Mouse (Mus musculus) limb, embryonic 11.5 days (tissue): Measurements from ENCODE around the gene Mup21. TPM values are rescaled to one million over a fixed set of nuclear protein-coding genes. Genes with fewer than 3 reads are reported as not detected.
A peak's percentile ranks its signal among the peaks of the same experiment; 100 is the strongest.
"Not testable (repeated sequence)": the region's sequence is repeated elsewhere in the genome, so short reads cannot be mapped to it uniquely, and the experiment has no call there.

Source experiments
- ATAC-seq: fragments of 200-750 bp; cut with Nextera tagmentation; 2 replicates; pipeline ENCODE4 v1.8.0; 2017; ENCODE audit warnings: low read depth; ENCODE audit not compliant: insufficient number of reproducible peaks, low FRiP score, low TSS enrichment
- DNase-seq: peaks from one replicate; pipeline ENCODE4 v3.0.0-alpha.2; 2015; ENCODE audit warnings: low spot score
- H3K27ac ChIP-seq: fragments of 300-500 bp; sonication (generic); replicated peaks from 2 replicates; pipeline ENCODE4 v1.5.1; 2014; ENCODE audit warnings: low read depth, mild to moderate bottlenecking, low read length
- H3K27me3 ChIP-seq: fragments of 300-500 bp; sonication (generic); 2 replicates; pipeline ENCODE4 v1.6.1; 2014; ENCODE audit warnings: mild to moderate bottlenecking, low read length, mixed read lengths; ENCODE audit not compliant: control insufficient read depth, insufficient read depth
- H3K36me3 ChIP-seq: fragments of 300-500 bp; sonication (generic); 2 replicates; pipeline ENCODE4 v1.6.1; 2014; ENCODE audit warnings: mild to moderate bottlenecking, low read length, moderate library complexity, mixed read lengths; ENCODE audit not compliant: control insufficient read depth, insufficient read depth
- H3K4me1 ChIP-seq: fragments of 300-500 bp; sonication (generic); 2 replicates; pipeline ENCODE4 v1.6.1; 2014; ENCODE audit warnings: low read length, mixed read lengths; ENCODE audit not compliant: control insufficient read depth, insufficient read depth
- H3K4me2 ChIP-seq: fragments of 300-500 bp; sonication (generic); 2 replicates; pipeline ENCODE4 v1.6.1; 2014; ENCODE audit warnings: low read depth, mild to moderate bottlenecking, moderate library complexity; ENCODE audit not compliant: severe bottlenecking
- H3K4me3 ChIP-seq: fragments of 300-500 bp; sonication (generic); 2 replicates; pipeline ENCODE4 v1.5.1; 2014; ENCODE audit warnings: low read depth, low read length
- H3K9ac ChIP-seq: fragments of 300-500 bp; sonication (generic); 2 replicates; pipeline ENCODE4 v1.6.1; 2014; ENCODE audit warnings: mild to moderate bottlenecking, low read length
- H3K9me3 ChIP-seq: fragments of 300-500 bp; sonication (generic); 2 replicates; pipeline ENCODE4 v1.6.1; 2016; ENCODE audit warnings: low read length; ENCODE audit not compliant: control insufficient read depth
- whole genome bisulfite sequencing: fragments of 180-500 bp; shearing (Covaris S2); extraction: QIAGEN DNeasy Blood & Tissue Kit; methylation state at CpG from one replicate; pipeline ENCODE4 v1.1.7; 2014; 5-methylcytosine and 5-hydroxymethylcytosine counted together
- polyA plus RNA-seq: library from polyadenylated mRNA; unstranded; fragments of >200 nt; fragmentation: Nextera tagmentation; extraction: Ambion mirVana; gene quantifications from 2 replicates; pipeline ENCODE4 v1.2.1, GENCODE M21; 2014

The Mup21 gene
- not detected in 2 replicates for polyA plus RNA-seq

DNA sequence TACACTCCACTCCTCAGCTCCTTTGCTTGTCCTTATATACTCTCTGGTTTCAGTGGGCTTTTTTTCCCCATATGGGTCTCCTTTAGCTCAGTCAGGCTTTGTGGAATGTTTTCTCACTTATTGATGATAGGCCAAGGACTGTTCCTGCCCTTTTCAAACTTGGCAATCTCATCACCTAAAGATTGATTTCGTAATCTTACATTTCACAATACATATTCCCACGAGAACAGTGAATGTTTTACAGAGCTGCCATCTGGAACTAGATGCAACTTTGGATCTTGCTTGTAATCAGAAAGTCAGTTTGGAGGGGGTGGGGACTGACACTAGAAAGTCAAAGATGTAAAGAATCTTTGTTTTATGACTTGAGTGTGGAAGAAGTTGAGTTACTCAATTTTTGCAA is at the start of gene Mup21:
Gene Mup21, minus strand, starts transcription at position 53 of the 400 bp plus-strand sequence.
- Histone ChIP-seq H3K4me3 (no peak within 1 kb of the TSS), H3K36me3 (no peaks in the 10 kb centered on the region), H3K4me1 (no peaks in the 10 kb centered on the region), H3K4me2 (no peak within 1 kb of the TSS), H3K9me3 (no peaks in the 10 kb centered on the region), H3K27me3 (no peaks in the 10 kb centered on the region), H3K27ac (no peak within 1 kb of the TSS), H3K9ac (no peak within 1 kb of the TSS)
- no peak for ATAC-seq
- WGBS, result 84% methylated on average over 2 of the region's 2 CpGs
- no peak for DNase-seq

DNA sequence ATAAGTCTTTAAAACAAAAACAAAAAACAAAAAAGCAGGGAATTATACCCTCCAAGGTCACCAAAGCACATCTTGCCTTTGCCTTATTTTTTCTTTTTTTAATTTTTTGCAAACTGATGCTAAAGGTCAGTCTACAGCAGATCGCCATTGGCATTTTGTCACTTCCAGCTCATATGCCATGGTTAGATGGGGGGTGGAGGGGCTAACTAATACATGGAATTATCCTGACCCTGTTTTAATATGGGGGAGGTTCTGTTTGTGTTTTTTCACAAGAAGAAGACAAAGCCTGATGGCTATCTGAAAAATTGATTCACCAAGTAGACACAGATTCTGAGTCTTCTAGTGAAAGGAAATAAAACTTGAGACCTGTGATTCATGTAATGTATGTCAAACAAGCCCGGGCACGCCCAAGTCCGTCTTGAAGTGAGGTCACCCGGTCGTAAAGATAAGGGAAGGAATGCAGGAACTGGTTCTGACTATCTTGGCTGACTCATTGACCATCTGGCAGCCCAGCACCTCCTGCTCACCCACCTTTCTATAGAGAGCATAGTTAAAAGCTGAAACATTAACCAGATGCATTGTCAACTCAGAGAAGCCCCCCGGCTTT is 49.4 kb upstream of the Mup21 start:
- Histone ChIP-seq H3K9me3 (no peaks in the 10 kb centered on the region), H3K4me2 (no peak overlapping the region), H3K4me3 (no peak overlapping the region), H3K27ac (no peak overlapping the region), H3K4me1 (no peaks in the 10 kb centered on the region), H3K36me3 (peaks cover 23% of the 10 kb centered on the region), H3K27me3 (no peaks in the 10 kb centered on the region), H3K9ac (no peak overlapping the region)
- DNase-seq (no peak), ATAC-seq (no peak)
- 79% methylated on average over 7 of the region's 7 CpGs for WGBS

DNA sequence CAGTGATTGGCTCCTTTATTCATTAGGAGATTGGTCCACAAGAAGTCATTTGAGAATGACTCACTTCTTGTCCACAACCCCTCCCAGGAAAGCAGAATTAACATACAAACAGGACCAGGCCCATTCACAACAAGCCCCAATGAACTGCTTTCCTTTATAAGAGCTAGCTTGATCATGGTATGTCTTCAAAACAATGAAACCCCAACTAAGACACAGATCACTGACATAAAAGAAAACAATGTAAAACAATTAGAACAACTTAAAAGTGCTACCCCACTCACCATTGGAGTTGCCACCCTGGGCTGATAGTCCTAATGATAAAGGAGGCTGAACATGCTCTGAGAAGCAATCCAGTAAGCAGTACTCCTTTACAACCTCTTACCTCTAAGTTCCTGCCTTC is 38.1 kb upstream of the Mup21 start:
- no peak overlapping the region for H3K27ac ChIP-seq
- H3K4me1 ChIP-seq, result no peaks in the 10 kb centered on the region
- ATAC-seq (no peak), DNase-seq (no peak)
- H3K9me3 ChIP-seq, result peaks cover 30% of the 10 kb centered on the region
- no peak overlapping the region for H3K4me3 ChIP-seq
- H3K27me3 ChIP-seq, result no peaks in the 10 kb centered on the region
- H3K4me2 ChIP-seq, result no peak overlapping the region
- no peak overlapping the region for H3K9ac ChIP-seq
- H3K36me3 ChIP-seq, result peaks cover 38% of the 10 kb centered on the region

DNA sequence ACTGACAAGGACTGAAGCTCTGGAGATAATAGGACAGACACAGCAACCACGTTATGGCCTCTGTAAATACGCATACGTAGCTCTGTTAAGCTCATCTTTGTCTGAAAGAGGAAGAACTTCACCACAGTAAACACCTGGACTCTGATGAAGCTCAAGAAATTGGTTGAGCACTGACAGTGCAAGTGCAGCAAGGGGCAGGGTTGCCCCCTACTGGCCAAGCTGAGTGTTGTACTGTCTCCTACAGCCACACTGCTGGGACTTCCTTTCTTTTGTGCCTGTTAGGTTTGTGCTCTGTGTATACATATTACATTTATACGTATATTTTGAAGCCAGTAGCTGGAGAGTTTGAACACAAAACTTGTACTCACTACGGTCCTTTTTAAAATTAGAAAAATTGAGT is 26.6 kb upstream of the Mup21 start:
- Histone ChIP-seq H3K27me3 (no peaks in the 10 kb centered on the region), H3K4me3 (no peak overlapping the region), H3K4me2 (no peak overlapping the region), H3K9me3 (no peaks in the 10 kb centered on the region), H3K27ac (no peak overlapping the region), H3K9ac (no peak overlapping the region), H3K36me3 (no peaks in the 10 kb centered on the region), H3K4me1 (no peaks in the 10 kb centered on the region)
- ATAC-seq, result no peak
- peak; percentile 33 for DNase-seq
- 41% methylated on average over 5 of the region's 5 CpGs for WGBS

DNA sequence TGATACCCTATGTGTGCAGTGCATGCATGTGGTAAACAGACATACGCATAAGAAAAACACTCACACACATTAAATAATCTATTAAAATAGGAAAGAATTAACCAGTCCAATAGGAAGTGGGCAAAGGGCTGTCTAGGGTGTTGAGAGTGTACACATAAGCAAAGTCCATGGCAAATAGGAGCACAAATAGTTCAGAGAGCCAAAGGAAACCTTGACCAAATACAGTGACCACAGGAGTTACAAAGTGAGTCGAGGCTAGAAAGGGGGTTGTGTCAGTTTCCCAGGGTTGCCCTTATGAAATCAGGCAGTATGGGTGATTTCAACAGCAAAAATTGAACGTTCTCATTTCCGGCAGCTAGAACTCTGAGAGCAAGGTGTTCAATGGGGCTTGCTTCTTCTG is 23.8 kb upstream of the Mup21 start:
- Histone ChIP-seq H3K4me2 (no peak overlapping the region), H3K27me3 (no peaks in the 10 kb centered on the region), H3K4me1 (no peaks in the 10 kb centered on the region), H3K9ac (no peak overlapping the region), H3K9me3 (no peaks in the 10 kb centered on the region), H3K27ac (no peak overlapping the region), H3K4me3 (no peak overlapping the region), H3K36me3 (no peaks in the 10 kb centered on the region)
- DNase-seq (no peak), ATAC-seq (no peak)
- WGBS, result 87% methylated on average over 4 of the region's 4 CpGs

DNA sequence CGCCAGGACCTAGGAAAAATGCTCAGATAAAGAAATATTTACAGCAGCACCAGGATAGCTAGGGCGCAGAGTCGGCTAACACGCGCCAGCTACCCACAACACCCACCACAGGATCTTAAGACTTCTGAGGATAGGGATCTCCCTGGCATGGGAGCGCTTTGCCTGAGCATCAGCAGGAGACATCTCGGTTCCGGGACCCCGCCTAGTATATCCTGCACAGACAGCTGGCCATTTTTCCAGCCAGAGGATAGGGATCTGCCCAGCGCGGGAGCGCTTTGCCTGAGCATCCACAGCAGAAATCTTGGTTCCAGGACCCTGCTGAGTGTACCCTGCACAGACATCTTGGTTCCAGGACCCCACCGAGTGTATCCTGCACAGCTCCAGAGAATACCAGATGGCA is 17.0 kb upstream of the Mup21 start:
- not testable (repeated sequence) for H3K27me3 ChIP-seq, H3K9ac ChIP-seq, H3K27ac ChIP-seq, H3K9me3 ChIP-seq, DNase-seq, H3K4me2 ChIP-seq, ATAC-seq, H3K36me3 ChIP-seq, H3K4me3 ChIP-seq, H3K4me1 ChIP-seq
- 94% methylated on average over 13 of the region's 13 CpGs for WGBS

DNA sequence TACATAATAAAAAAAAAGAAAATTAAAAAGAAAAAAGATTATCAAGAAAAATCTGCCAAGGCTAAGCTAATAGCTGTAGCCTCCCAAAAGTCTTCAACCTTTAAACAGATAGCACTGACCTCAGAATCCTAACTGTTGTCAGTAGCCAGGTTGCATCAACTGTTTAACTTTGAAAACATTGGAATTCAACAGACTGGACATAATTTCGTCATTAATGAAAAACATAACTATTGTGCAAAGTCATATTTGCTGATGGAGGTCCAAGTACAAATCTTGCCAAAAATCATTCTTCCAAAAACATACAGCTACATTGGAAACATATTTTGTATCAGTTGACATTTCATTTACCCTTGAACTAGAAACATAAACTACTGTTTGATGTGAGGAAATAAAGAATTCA is 7.7 kb upstream of the Mup21 start:
- Histone ChIP-seq H3K4me1 (no peaks in the 10 kb centered on the region), H3K36me3 (no peaks in the 10 kb centered on the region), H3K4me3 (no peak overlapping the region), H3K9me3 (no peaks in the 10 kb centered on the region), H3K4me2 (no peak overlapping the region), H3K27ac (no peak overlapping the region), H3K9ac (no peak overlapping the region), H3K27me3 (no peaks in the 10 kb centered on the region)
- DNase-seq (no peak), ATAC-seq (no peak)
- WGBS, result 76% methylated on average over 1 of the region's 1 CpGs

DNA sequence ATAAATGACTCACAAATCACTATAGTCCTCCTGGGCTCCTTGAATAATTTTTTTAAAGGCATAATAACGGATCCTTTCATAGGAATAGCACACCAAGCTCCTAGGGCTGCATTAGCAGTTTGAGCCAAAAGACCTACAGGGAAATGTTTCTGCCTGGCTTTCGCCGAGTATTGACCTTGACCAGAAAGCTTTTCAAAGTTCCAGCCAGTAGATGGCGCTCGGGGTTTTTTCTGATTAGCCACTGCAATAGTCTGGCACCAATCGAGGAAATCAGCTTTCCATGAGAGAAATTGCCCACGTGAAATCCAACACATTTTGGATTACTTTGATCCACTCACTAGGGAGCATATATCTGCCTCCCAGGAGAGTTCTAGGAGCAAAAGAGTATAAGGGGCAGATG is 17.0 kb downstream of the Mup21 start:
- H3K36me3 ChIP-seq, result no peaks in the 10 kb centered on the region
- DNase-seq (peak; percentile 24), ATAC-seq (no peak)
- no peaks in the 10 kb centered on the region for H3K27me3 ChIP-seq
- 67% methylated on average over 7 of the region's 7 CpGs for WGBS
- no peak overlapping the region for H3K27ac ChIP-seq
- no peak overlapping the region for H3K9ac ChIP-seq
- H3K9me3 ChIP-seq, result peaks cover 3% of the 10 kb centered on the region; the same call in 1 of the 2 replicates
- no peak overlapping the region for H3K4me2 ChIP-seq
- H3K4me1 ChIP-seq, result no peaks in the 10 kb centered on the region
- H3K4me3 ChIP-seq, result no peak overlapping the region

DNA sequence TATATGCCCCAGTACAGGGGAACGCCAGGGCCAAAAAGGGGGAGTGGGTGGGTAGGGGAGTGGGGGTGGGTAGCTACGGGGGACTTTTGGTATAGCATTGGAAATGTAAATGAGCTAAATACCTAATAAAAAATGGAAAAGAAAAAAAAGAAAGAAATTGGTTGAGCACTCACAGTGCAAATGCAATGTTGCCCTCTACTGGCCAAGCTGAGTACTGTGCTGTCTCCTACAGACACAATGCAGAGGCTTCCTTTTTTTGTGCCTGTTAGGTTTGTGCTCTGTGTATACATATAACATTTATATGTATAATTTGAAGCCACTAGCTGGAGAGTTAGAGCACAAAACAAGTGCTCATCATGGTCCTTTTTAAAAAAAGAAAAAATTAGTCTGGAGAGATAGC is 47.3 kb downstream of the Mup21 start:
- WGBS, result 40% methylated on average over 1 of the region's 2 CpGs
- DNase-seq, result peak; percentile 28
- ATAC-seq, result not testable (repeated sequence)

More for the DNA sequence above, 47.3 kb downstream of the Mup21 start:
- not testable (repeated sequence) for H3K4me3 ChIP-seq, H3K27me3 ChIP-seq, H3K9ac ChIP-seq, H3K27ac ChIP-seq, H3K4me2 ChIP-seq, H3K36me3 ChIP-seq, H3K4me1 ChIP-seq, H3K9me3 ChIP-seq
